Mouse (Mus musculus): ENCODE results near the gene Rps27rt. TPM values are rescaled to one million over a fixed set of nuclear protein-coding genes. Genes with fewer than 3 reads are reported as not detected.

Gene Rps27rt
- polyA plus RNA-seq, 1 experiment from 2014 or later, result 297 TPM

GRCm38 (mm10) chr9:115012367-115012766 is 29.8 kb upstream of the Rps27rt start:
- Histone ChIP-seq H3K27me3 (ENCODE audit: control insufficient read depth, insufficient read depth, low read length) (no peaks in the 10 kb centered on the region), H3K27ac (ENCODE audit: low read depth, low read length) (no peak overlapping the region), H3K36me3 (ENCODE audit: control insufficient read depth, insufficient read depth, low read length) (no peaks in the 10 kb centered on the region; the same call in 1 of the 2 replicates), H3K4me1 (ENCODE audit: control insufficient read depth, insufficient read depth, low read length) (peaks cover 8% of the 10 kb centered on the region; the same call in 1 of the 2 replicates), H3K9me3 (replicated peaks; ENCODE audit: control insufficient read depth, low read length) (peaks cover 9% of the 10 kb centered on the region), H3K4me2 (no peak overlapping the region), H3K9ac (ENCODE audit: low read depth, low read length) (no peak overlapping the region), H3K4me3 (ENCODE audit: low read depth, low read length) (no peak overlapping the region)
- 57% methylated on average over 12 of the region's 12 CpGs for WGBS (ENCODE audit: insufficient replicate concordance)
- ATAC-seq (replicated peaks; ENCODE audit: insufficient number of reproducible peaks, low FRiP score, low TSS enrichment), result no peak

- no peak overlapping the region for H3K4me3 ChIP-seq (ENCODE audit: low read depth, low read length)
- no peaks in the 10 kb centered on the region for H3K27me3 ChIP-seq (ENCODE audit: control insufficient read depth, insufficient read depth, low read length)
- 0 out of 2 replicates have a peak, but pooled peaks cover 2% of the 10 kb centered on the region for H3K4me1 ChIP-seq (ENCODE audit: control insufficient read depth, insufficient read depth, low read length)
- H3K9me3 ChIP-seq (replicated peaks; ENCODE audit: control insufficient read depth, low read length), result peaks cover 4% of the 10 kb centered on the region; the same call in 1 of the 2 replicates
- 74% methylated on average over 7 of the region's 7 CpGs for WGBS (ENCODE audit: insufficient replicate concordance)
- no peak overlapping the region for H3K4me2 ChIP-seq
- ATAC-seq (replicated peaks; ENCODE audit: insufficient number of reproducible peaks, low FRiP score, low TSS enrichment), result no peak
- peak overlapping the region; percentile 7; the same call in 1 of the 2 replicates for H3K27ac ChIP-seq (ENCODE audit: low read depth, low read length)
- no peak overlapping the region for H3K9ac ChIP-seq (ENCODE audit: low read depth, low read length)
- no peaks in the 10 kb centered on the region for H3K36me3 ChIP-seq (ENCODE audit: control insufficient read depth, insufficient read depth, low read length)
These were observed 25.7 kb upstream of the Rps27rt start for GRCm38 (mm10) chr9:115008194-115008593.

- Histone ChIP-seq H3K4me1 (ENCODE audit: control insufficient read depth, insufficient read depth, low read length) (0 out of 2 replicates have a peak, but pooled peaks cover 2% of the 10 kb centered on the region), H3K4me2 (no peak overlapping the region), H3K9ac (ENCODE audit: low read depth, low read length) (no peak overlapping the region), H3K27me3 (ENCODE audit: control insufficient read depth, insufficient read depth, low read length) (no peaks in the 10 kb centered on the region), H3K36me3 (ENCODE audit: control insufficient read depth, insufficient read depth, low read length) (no peaks in the 10 kb centered on the region), H3K4me3 (ENCODE audit: low read depth, low read length) (no peak overlapping the region), H3K27ac (ENCODE audit: low read depth, low read length) (peak overlapping the region; percentile 7; the same call in 1 of the 2 replicates), H3K9me3 (replicated peaks; ENCODE audit: control insufficient read depth, low read length) (peaks cover 4% of the 10 kb centered on the region; the same call in 1 of the 2 replicates)
- 65% methylated on average over 6 of the region's 6 CpGs for WGBS (ENCODE audit: insufficient replicate concordance)
- ATAC-seq (replicated peaks; ENCODE audit: insufficient number of reproducible peaks, low FRiP score, low TSS enrichment), result no peak; the same call in 1 of the 2 replicates
These were observed 25.2 kb upstream of the Rps27rt start for GRCm38 (mm10) chr9:115007776-115008175.

- Histone ChIP-seq H3K27ac (ENCODE audit: low read depth, low read length) (no peak overlapping the region), H3K4me2 (no peak overlapping the region), H3K4me3 (ENCODE audit: low read depth, low read length) (no peak overlapping the region), H3K9me3 (replicated peaks; ENCODE audit: control insufficient read depth, low read length) (peaks cover 4% of the 10 kb centered on the region; the same call in 1 of the 2 replicates), H3K27me3 (ENCODE audit: control insufficient read depth, insufficient read depth, low read length) (no peaks in the 10 kb centered on the region), H3K36me3 (ENCODE audit: control insufficient read depth, insufficient read depth, low read length) (no peaks in the 10 kb centered on the region), H3K4me1 (ENCODE audit: control insufficient read depth, insufficient read depth, low read length) (0 out of 2 replicates have a peak, but pooled peaks cover 2% of the 10 kb centered on the region), H3K9ac (ENCODE audit: low read depth, low read length) (no peak overlapping the region)
- no peak for ATAC-seq (replicated peaks; ENCODE audit: insufficient number of reproducible peaks, low FRiP score, low TSS enrichment)
- WGBS (ENCODE audit: insufficient replicate concordance), result 82% methylated on average over 10 of the region's 10 CpGs
These were observed 22.9 kb upstream of the Rps27rt start for GRCm38 (mm10) chr9:115005446-115005845.

GRCm38 (mm10) chr9:114999771-115000146 is 17.2 kb upstream of the Rps27rt start:
- WGBS (ENCODE audit: insufficient replicate concordance), result 76% methylated on average over 5 of the region's 5 CpGs
- Histone ChIP-seq H3K9ac (ENCODE audit: low read depth, low read length) (no peak overlapping the region), H3K27me3 (ENCODE audit: control insufficient read depth, insufficient read depth, low read length) (no peaks in the 10 kb centered on the region), H3K27ac (ENCODE audit: low read depth, low read length) (no peak overlapping the region), H3K4me2 (no peak overlapping the region), H3K4me1 (ENCODE audit: control insufficient read depth, insufficient read depth, low read length) (no peaks in the 10 kb centered on the region), H3K36me3 (ENCODE audit: control insufficient read depth, insufficient read depth, low read length) (no peaks in the 10 kb centered on the region), H3K9me3 (replicated peaks; ENCODE audit: control insufficient read depth, low read length) (no peaks in the 10 kb centered on the region), H3K4me3 (ENCODE audit: low read depth, low read length) (no peak overlapping the region)
- ATAC-seq (replicated peaks; ENCODE audit: insufficient number of reproducible peaks, low FRiP score, low TSS enrichment), result no peak

- Histone ChIP-seq H3K27ac (ENCODE audit: low read depth, low read length) (no peak overlapping the region), H3K9ac (ENCODE audit: low read depth, low read length) (no peak overlapping the region), H3K36me3 (ENCODE audit: control insufficient read depth, insufficient read depth, low read length) (no peaks in the 10 kb centered on the region), H3K9me3 (replicated peaks; ENCODE audit: control insufficient read depth, low read length) (no peaks in the 10 kb centered on the region), H3K4me1 (ENCODE audit: control insufficient read depth, insufficient read depth, low read length) (no peaks in the 10 kb centered on the region), H3K4me3 (ENCODE audit: low read depth, low read length) (no peak overlapping the region), H3K27me3 (ENCODE audit: control insufficient read depth, insufficient read depth, low read length) (no peaks in the 10 kb centered on the region), H3K4me2 (no peak overlapping the region)
- ATAC-seq (replicated peaks; ENCODE audit: insufficient number of reproducible peaks, low FRiP score, low TSS enrichment), result no peak
- WGBS (ENCODE audit: insufficient replicate concordance), result 80% methylated on average over 6 of the region's 6 CpGs
These were observed 16.7 kb upstream of the Rps27rt start for GRCm38 (mm10) chr9:114999010-114999770.

GRCm38 (mm10) chr9:114996489-114996888 is 13.9 kb upstream of the Rps27rt start:
- Histone ChIP-seq H3K4me2 (no peak overlapping the region), H3K4me3 (ENCODE audit: low read depth, low read length) (no peak overlapping the region), H3K27me3 (ENCODE audit: control insufficient read depth, insufficient read depth, low read length) (no peaks in the 10 kb centered on the region), H3K9ac (ENCODE audit: low read depth, low read length) (no peak overlapping the region), H3K4me1 (ENCODE audit: control insufficient read depth, insufficient read depth, low read length) (no peaks in the 10 kb centered on the region), H3K9me3 (replicated peaks; ENCODE audit: control insufficient read depth, low read length) (no peaks in the 10 kb centered on the region), H3K36me3 (ENCODE audit: control insufficient read depth, insufficient read depth, low read length) (no peaks in the 10 kb centered on the region), H3K27ac (ENCODE audit: low read depth, low read length) (no peak overlapping the region)
- no peak for ATAC-seq (replicated peaks; ENCODE audit: insufficient number of reproducible peaks, low FRiP score, low TSS enrichment)
- WGBS (ENCODE audit: insufficient replicate concordance), result 89% methylated on average over 6 of the region's 6 CpGs

GRCm38 (mm10) chr9:114995716-114996115 is 13.2 kb upstream of the Rps27rt start:
- Histone ChIP-seq H3K4me2 (no peak overlapping the region), H3K4me1 (ENCODE audit: control insufficient read depth, insufficient read depth, low read length) (no peaks in the 10 kb centered on the region), H3K27ac (ENCODE audit: low read depth, low read length) (no peak overlapping the region), H3K36me3 (ENCODE audit: control insufficient read depth, insufficient read depth, low read length) (no peaks in the 10 kb centered on the region), H3K9ac (ENCODE audit: low read depth, low read length) (no peak overlapping the region), H3K9me3 (replicated peaks; ENCODE audit: control insufficient read depth, low read length) (no peaks in the 10 kb centered on the region), H3K4me3 (ENCODE audit: low read depth, low read length) (no peak overlapping the region), H3K27me3 (ENCODE audit: control insufficient read depth, insufficient read depth, low read length) (no peaks in the 10 kb centered on the region)
- ATAC-seq (replicated peaks; ENCODE audit: insufficient number of reproducible peaks, low FRiP score, low TSS enrichment), result no peak
- 88% methylated on average over 4 of the region's 4 CpGs for WGBS (ENCODE audit: insufficient replicate concordance)

- Histone ChIP-seq H3K4me3 (ENCODE audit: low read depth, low read length) (no peak overlapping the region), H3K4me1 (ENCODE audit: control insufficient read depth, insufficient read depth, low read length) (no peaks in the 10 kb centered on the region), H3K36me3 (ENCODE audit: control insufficient read depth, insufficient read depth, low read length) (no peaks in the 10 kb centered on the region), H3K27me3 (ENCODE audit: control insufficient read depth, insufficient read depth, low read length) (no peaks in the 10 kb centered on the region), H3K4me2 (no peak overlapping the region), H3K27ac (ENCODE audit: low read depth, low read length) (no peak overlapping the region), H3K9ac (ENCODE audit: low read depth, low read length) (no peak overlapping the region), H3K9me3 (replicated peaks; ENCODE audit: control insufficient read depth, low read length) (no peaks in the 10 kb centered on the region)
- WGBS (ENCODE audit: insufficient replicate concordance), result 64% methylated on average over 4 of the region's 4 CpGs
- ATAC-seq (replicated peaks; ENCODE audit: insufficient number of reproducible peaks, low FRiP score, low TSS enrichment), result no peak
These were observed 12.7 kb upstream of the Rps27rt start for GRCm38 (mm10) chr9:114995250-114995649.

Data from heart, embryonic 11.5 days (tissue).